Mouse (Mus musculus) thymus, adult 2 months (tissue): ENCODE results near the gene Crybg1.

ENCODE experiments used
- CTCF ChIP-seq: fragments of 200-500 bp; IDR thresholded peaks from 2 replicates; pipeline ENCODE4 v1.5.1; 2012; ENCODE audit warnings: mild to moderate bottlenecking, control low read depth, low read length, moderate library complexity, borderline replicate concordance; ENCODE audit not compliant: control insufficient read depth, poor library complexity, insufficient read depth; ENCODE audit errors: extremely low read depth
- POLR2A ChIP-seq: fragments of 200-500 bp; IDR thresholded peaks from 2 replicates; pipeline ENCODE4 v1.6.1; 2012; ENCODE audit warnings: mild to moderate bottlenecking, low read length, control low read depth, moderate library complexity; ENCODE audit not compliant: control insufficient read depth, poor library complexity, insufficient read depth; ENCODE audit errors: extremely low read depth

GRCm38 (mm10) chr10:44069131-44069530 lies 79.5 kb downstream of the Crybg1 start:
- TF ChIP-seq POLR2A (no peak), CTCF (no peak)
